Mouse (Mus musculus) layer of hippocampus, adult 9-11 months (tissue): ENCODE measurements around the gene Nbas.

Experiments used
- DNase-seq: peaks from one replicate; pipeline ENCODE4 v3.0.0; 2022

The Nbas gene

DNA sequence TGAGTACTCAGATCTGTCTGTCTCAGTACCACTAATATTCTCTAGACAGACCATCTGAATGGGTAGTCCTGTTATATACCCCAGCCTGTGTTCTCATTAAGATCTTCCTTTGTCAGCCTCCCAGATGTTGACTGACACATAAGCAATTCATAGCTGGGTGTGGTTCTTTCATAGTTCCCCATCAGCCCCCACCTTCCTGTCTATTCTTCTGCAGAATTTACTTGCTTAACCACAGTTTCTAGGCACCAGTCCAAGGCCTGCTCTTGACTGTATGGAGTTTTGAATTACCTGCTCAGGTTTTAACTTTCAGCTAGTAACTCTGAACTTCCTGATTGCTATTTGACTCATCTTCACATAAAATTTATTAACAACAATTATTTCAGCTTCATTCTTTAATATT is 141.3 kb downstream of the Nbas start:
- DNase-seq = no peak

- DNase-seq = no peak
These were observed 149.7 kb downstream of the Nbas start for GRCm38 (mm10) chr12:13418651-13419050.

GRCm38 (mm10) chr12:13430219-13430618 is 161.3 kb downstream of the Nbas start:
- no peak for DNase-seq

DNA sequence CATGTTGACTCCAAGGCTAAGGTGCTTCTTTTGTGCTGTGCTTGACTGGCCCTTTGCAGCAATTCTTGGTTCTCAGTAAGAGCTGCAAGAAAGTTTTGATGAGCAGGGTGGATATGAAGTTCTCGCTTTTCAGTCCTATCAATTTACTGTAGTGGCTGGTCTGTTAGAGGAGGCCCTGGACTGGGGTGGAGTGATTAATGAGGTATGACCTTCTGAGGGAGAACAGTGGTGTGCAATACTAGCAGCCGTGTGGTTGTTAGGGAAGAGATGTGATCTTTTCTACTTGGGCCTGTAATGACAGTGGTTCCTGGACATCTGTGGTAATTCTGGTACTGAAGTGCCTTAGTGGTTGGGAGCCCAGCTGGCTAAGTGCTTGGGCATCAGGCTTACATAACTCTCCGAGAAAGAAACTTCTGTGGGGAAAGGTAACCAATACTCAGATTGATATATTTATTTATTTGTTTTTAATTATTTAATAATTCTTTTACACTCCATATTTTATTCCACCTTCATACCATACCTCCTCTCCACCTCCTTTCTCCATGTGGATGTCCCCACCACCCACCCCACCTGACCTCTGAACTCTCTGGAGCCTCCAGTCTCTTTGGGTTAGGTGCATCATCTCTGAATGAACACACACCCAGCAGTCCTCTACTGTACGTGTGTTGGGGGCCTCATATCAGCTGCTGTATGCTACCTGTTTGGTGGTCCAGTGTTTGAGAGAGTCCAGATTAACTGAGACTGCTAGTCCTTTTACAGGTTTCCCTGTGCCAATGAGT is 175.9 kb downstream of the Nbas start:
- DNase-seq = no peak

DNA sequence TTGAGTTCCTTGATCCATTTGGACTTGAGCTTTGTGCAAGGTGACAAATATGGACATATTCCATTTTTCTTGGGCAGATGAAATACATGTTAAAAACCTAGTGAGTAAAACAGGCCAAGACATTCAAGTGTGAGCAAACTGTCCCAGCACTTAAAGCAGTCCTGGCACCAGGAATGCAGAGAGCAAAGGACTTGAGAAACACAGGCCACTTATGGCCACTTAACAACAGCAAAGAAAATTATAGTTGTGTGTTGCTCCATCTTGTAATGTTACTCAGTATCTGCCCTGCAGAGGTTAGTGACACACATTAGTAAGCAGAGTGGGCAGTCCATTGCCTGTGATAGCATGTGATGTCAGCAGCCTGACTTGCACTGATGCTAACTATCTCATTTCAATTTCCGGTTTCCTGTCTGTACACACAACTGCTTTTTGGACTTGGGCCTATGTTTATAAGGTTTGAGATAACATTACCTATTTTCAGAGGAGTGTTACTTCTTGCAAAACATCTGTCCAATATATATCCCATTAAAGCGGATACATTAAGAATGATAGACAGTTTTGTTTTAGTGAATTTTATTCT is 176.6 kb downstream of the Nbas start:
- no peak for DNase-seq

- no peak for DNase-seq
These were observed 180.0 kb downstream of the Nbas start for GRCm38 (mm10) chr12:13448916-13449315.

- no peak for DNase-seq
These were observed 183.1 kb downstream of the Nbas start for GRCm38 (mm10) chr12:13452050-13452449.

DNA sequence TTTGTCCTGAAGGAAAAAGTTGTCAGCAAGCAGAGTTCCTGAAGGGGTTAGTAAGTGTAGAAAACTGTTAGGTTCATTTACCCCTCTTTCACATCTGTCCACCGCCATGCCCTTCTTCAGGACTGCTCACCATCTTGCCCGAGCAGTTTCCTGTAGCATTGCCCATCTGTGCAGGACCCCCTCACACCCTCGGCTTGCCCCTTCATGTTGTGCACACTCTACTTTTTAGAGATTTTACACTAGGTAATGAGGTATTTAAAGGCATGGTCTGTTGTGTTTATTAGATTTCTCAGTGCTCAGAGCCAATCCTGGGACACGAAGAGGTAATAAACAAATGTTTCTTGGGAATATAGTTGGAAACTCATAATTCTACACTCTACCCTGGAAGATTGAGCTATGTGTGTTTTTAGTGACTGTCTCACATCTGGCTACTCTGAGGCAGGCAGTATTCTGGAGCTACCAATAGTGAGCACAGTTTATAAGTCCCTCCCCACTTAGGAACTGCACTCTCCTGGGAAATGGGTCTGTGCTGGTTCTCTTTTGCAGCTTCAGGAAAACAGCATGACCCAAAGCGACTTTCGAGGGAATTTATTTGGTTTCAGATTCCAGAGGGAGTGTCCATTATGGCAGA is 191.4 kb downstream of the Nbas start:
- DNase-seq = no peak

- DNase-seq = no peak
These were observed 192.7 kb downstream of the Nbas start for GRCm38 (mm10) chr12:13461558-13462153.

DNA sequence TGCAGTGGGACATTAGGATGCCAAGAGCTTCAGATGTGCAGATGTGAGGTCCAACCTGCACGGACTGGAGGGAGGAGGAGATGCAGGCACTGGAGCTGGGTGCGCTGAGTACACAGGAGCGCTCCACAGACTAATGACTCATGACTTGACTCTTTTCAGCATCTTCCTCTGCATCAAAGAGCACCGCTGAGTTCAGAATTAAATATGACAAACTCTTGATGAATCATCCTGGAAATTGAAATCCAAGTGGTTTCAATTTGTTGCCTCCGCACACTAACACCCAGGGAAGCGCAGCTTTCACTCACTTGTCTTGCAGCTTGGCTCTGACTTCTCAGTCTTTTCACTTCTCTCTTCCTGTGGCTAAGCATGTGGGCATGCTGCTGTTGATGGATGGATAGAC is 193.5 kb downstream of the Nbas start:
- DNase-seq = peak; percentile 13

DNA sequence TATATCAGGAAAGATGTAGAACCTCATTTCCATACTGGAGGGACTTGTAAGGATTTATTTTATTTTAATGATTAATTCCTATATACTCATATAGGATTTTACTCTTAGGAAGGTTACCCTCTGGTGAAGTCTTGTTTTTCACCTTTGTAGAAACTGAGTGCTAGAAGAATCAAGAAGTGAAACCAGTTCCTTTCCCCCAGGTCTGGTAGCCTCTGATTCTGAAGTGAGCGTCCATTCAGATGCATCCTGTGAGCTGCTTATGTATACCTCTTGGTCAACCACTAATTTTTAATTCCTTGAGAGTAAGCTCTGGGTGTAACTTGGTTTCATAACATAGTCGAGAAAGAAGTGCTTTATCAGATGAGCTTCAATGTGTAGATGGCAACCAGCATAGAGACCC is 196.6 kb downstream of the Nbas start:
- no peak for DNase-seq

DNA sequence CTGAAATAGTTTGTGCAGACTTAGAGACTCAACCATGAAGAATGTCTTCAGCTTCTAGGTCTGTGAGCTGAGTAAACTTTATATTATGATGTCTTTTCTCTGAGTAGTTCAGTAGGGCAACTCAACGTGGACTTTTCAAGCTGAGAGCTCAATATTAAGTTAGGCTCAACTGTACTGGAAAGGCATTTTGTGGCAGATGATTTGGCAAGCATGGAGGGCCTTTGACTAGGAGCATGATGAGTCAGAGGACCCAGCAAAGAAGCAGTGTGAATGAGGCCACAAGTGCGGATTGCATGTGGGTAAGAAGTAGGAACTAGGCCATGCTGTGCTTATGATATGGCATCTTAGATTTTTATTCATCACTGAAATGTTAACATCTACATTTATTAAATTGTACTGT is 205.9 kb downstream of the Nbas start:
- DNase-seq = no peak

GRCm38 (mm10) chr12:13479163-13479562 is 210.2 kb downstream of the Nbas start:
- no peak for DNase-seq

GRCm38 (mm10) chr12:13486278-13486677 is 217.3 kb downstream of the Nbas start:
- no peak for DNase-seq

DNA sequence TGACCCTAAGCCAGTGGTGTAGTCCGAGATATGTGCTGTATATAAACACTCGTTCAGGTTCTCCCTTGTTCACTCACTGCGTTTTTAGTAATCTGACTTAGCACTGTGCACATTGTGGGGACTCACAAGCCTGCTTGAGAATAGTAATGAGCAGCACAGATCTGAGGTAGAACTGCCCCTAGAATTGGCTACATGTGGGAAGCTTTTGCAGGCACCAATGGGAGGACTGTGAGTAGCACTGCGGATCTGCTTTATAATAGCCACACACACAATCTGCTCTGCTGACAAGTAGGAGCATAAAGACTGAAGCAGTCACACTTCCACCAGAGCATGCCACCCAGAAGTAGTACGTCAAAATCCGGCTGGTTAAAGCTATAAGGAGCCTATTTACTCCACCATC is 228.3 kb downstream of the Nbas start:
- no peak for DNase-seq

GRCm38 (mm10) chr12:13499237-13499889 is 230.4 kb downstream of the Nbas start:
- no peak for DNase-seq

DNA sequence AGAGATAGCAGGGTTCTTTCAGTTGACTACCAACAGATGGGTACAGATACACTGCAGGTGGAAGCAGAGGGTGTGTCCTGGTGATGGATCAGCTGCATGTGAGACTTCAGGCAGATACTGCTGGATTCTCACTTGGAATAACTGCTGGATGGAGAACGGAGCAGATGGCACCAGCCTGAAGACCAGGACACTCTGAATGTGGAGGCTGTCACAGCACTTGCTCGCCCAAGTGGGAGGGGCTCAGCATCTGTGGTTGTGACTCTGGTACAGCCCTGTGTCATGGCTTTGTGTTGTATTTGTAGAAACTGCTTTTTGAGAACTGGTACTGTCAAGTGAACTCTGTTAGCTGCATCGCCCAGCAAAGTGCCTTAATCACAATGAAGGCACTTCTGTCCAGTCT is 231.3 kb downstream of the Nbas start:
- peak; percentile 70 for DNase-seq

GRCm38 (mm10) chr12:13504771-13505444 is 236.0 kb downstream of the Nbas start:
- DNase-seq = no peak

GRCm38 (mm10) chr12:13518082-13518481 is 249.1 kb downstream of the Nbas start:
- no peak for DNase-seq

DNA sequence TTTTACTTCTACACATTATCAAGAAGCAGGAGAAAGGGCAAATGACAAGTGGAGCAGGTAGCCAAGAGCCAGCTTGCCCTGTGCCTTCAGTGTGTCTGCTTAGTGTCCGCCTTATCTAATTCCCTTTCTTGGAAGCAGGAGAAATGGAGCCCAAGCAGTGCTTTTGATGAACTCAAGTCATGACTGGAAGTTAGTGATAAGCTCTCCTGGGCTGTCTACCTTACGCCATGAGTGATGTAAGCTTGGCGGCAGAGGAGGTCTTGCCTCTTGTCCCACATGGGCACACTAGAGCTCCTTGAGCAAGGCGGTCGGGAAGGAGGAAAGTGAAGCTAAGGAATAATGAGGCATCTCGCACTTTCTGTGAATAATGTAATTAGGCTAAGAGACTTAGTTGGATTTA is 250.5 kb downstream of the Nbas start:
- no peak for DNase-seq

DNA sequence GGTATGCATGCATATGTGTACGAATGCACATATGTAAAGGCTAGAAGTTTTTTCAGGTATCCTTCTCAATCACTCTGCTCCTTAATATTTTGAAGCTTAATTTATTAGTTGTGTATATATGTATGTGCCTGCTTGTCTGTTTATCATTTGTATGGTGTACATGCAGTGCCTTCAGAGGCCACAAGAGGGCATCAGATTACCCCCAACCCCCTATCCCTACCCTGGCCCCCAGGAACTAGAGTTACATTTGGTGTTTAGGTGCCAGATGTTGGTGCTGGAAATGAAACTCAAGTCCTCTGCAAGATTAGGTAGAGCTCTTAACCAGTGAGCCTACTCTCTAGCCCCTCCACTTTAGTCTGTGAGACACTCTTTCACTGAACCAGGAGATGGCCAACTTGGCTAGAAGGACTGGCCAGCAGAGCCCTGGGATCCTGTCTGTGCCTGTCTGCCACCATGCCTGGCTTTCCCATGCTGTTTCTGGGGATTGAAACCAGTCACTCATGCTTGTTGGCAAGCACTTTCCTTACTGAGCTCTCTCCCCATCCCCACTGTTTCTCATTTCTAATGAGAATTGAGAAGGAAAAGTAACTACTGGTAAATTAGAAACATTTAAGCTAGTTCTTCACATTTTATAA is 263.9 kb downstream of the Nbas start:
- no peak for DNase-seq

- DNase-seq = peak; percentile 37
These were observed 270.2 kb downstream of the Nbas start for GRCm38 (mm10) chr12:13539171-13539570.
